Mouse (Mus musculus): ENCODE results near the gene Dmrt1.

Gene Dmrt1

GRCm38 (mm10) chr19:25569778-25570177 is 64.4 kb downstream of the Dmrt1 start:
- DNase-seq (ENCODE audit: low spot score in 2 of 2): no peak

- DNase-seq (ENCODE audit: low spot score in 2 of 2): no peak
Observed at GRCm38 (mm10) chr19:25574431-25574830, 69.0 kb downstream of the Dmrt1 start.

- no peak for DNase-seq (ENCODE audit: low spot score in 2 of 2)
Observed at GRCm38 (mm10) chr19:25574981-25575814, 69.8 kb downstream of the Dmrt1 start.

- DNase-seq (ENCODE audit: low spot score in 2 of 2): no peak
Observed at GRCm38 (mm10) chr19:25578358-25578757, 72.9 kb downstream of the Dmrt1 start.

DNA sequence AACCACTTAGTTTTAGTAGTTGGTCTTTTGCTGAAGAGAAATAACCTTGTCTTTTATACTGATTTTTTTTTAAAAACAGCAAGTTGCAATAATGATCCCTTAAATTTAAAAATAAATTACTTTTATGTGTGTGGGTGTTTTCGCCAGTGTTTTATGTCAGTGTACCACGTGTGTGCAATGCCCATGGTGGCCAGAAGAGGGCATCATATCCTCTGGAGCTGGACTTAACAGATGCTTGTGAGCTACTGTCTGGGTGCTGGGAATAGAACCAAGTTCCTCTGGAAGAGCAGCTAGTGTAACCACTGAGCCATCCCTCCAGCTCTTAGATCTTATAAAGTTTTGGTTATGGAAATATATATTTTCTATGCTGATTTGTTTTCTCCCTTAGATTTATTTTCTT is 74.0 kb downstream of the Dmrt1 start:
- no peak for DNase-seq (ENCODE audit: low spot score in 2 of 2)

DNA sequence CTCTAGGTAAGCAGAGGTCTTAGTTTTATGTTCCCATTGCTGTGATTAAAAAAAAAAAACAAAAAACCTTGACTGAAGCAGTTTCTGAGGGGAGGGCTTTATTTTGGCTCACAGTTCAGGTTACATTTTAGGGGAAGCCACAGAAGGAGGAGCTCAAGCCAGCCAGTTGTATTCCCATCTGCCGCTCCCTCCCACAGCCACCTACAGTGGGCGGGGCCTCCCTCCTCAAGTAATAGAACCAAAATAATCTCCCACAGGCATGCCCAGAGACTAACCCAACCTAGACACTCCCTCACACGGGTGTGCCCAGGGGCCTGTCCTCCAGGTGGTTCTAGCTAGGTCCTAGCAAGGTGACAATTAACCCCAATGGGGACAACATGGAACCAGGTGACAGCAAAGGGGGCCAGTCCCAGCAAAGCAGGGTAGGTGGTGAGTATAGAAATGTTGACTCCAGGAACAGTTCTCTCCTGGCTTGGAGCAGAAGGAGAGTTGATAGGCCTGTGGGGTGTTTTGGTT is 92.4 kb downstream of the Dmrt1 start:
- DNase-seq (ENCODE audit: low spot score in 2 of 2): no peak

DNA sequence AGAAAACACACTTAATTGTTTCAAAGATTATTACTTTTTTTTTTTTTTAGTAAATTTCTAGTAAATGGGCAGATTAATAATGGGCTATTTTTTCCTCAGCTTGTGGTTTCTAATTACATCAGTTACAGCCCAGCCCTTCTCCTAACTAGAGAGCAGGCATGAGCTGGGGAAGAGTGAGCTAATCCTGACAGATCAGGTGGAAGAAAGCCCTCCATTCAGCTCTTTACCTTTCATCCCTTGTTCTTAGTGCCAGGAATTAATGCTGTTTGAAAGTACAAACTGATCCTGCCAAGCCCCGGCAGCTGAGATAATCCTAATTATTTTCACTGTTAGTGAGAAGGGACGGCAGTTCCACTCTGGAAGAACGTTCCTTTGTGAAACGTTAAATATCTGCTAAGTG is 93.2 kb downstream of the Dmrt1 start:
- DNase-seq (ENCODE audit: low spot score in 2 of 2): no peak

GRCm38 (mm10) chr19:25601966-25602365 is 96.5 kb downstream of the Dmrt1 start:
- no peak for DNase-seq (ENCODE audit: low spot score in 2 of 2)

DNA sequence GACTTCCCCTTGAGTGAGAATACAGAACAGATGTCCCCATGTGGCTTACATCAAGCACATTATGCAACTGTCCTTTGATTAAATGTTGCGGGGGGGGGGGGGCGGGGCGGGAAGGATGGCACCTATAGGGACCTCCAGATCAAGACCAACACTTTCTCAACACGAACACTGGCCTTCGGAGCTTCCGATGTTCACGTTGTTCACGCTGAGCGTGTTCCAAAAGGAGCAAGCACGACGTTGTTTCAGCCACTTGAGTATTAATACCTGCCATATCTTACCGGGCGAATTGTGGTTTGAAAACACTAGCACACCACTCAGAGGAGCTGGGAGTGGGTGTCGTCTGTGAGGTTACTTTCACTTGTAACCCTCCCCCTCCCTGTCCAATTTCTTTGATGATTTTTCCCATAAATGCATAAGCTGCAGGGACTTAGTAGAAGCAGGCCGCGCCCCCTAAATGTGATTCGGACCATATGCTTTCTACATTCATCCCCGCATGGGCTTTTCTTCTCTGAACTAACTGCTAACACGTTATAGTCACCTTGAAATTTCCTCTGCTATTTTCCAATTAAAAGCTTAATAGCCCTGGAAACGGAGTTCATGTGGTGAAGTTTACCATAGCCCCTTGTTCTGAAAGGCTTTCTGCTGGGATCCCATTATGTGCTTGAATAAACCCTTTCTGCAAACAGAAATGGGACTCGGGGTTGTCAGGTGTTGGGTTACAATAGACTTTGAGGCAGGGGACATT is 102.2 kb downstream of the Dmrt1 start:
- DNase-seq (ENCODE audit: low spot score in 2 of 2): no peak

GRCm38 (mm10) chr19:25608206-25608580 is 102.8 kb downstream of the Dmrt1 start:
- no peak for DNase-seq (ENCODE audit: low spot score in 2 of 2)

DNA sequence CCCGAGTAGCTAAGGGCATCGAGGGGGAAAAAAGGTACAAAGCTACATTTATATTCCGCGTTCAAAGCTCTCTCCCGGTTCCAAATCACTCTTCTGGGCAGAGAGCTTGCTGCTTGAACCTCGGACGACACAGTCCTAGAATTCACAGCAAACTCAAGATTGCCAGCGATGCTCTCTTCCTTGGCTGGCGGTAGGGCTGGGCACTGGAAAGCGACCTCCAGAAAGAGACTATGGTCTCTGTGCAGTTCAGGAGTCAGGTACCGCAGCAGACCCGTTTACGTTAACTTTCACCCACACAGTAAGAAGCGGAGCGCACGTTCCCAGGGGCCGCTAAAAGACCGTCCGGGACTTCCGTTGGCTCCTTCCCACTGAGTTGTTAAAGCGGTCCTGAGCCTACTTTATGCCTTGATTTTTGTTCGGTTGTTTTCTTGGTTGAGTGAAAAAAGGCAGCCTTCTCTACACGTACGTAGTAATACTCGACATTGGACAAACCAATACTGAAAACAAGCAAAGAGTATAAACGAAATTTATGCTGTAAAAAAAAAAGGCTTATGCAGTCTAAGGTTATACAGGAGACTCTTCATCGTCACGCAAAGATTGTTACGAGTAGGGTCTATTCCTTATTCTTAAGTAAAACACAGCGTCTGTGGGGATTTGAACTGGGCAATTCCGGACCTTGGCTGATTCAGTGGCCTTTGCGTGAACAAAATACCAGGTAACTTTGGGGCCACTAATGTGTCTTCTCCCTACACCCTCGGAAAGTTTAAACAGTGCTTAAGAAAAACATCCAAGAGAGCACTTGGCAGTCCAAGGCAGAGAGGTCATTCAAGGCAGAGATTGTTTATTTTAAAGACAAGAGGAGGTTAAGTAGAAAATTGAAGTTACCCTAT is 103.8 kb downstream of the Dmrt1 start:
- DNase-seq (ENCODE audit: low spot score in 2 of 2): no peak

DNA sequence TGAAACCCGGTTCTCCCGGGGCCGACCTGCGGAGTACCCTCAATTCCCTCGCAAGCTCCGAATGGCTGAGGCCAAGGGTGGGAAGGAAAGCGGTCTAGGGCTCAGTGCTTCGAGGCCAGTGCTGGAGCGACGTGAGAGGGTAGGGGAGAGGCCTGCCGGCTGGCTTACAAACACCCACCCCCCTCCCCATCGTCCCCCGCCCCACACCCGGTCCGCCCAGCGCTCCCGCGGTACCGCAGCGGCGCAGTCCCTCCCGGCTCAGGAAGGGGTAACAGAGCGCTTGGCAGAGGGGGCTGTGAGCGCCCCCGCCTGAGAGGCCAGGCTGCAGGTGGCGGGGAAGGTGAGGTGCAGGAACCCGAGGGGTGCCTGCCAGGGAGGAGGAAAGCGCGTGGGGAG is 104.6 kb downstream of the Dmrt1 start, which contains the start of gene Dmrt3:
Gene Dmrt3, plus strand, starts transcription at position 287 of the 396 bp plus-strand sequence.
- DNase-seq (ENCODE audit: low spot score in 2 of 2): no peak

- no peak for DNase-seq (ENCODE audit: low spot score in 2 of 2)
Observed at GRCm38 (mm10) chr19:25610411-25611111, 105.1 kb downstream of the Dmrt1 start.

DNA sequence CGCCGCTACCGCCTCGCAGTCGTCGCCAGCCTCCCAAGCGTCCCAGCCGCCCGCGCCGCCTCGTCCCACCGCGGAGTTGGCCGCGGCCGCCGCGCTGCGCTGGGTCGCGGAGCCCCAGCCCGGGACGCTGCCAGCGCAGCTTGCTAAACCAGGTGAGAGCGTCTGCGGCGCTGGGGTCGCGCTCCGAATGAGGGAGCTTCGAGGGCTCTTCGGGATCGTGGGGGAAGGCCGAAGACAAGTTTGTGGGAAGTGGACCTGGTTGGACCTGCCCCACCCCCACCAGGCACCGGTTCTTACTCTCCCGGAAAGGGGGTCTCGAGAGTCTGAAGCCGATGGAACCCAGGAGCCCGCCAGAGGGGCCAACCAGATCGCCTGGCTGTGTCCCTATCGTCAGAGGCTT is 105.7 kb downstream of the Dmrt1 start:
- DNase-seq (ENCODE audit: low spot score in 2 of 2): no peak

GRCm38 (mm10) chr19:25611876-25612805 is 106.7 kb downstream of the Dmrt1 start:
- DNase-seq (ENCODE audit: low spot score in 2 of 2): no peak

GRCm38 (mm10) chr19:25612806-25613295 is 107.4 kb downstream of the Dmrt1 start:
- no peak for DNase-seq (ENCODE audit: low spot score in 2 of 2)

DNA sequence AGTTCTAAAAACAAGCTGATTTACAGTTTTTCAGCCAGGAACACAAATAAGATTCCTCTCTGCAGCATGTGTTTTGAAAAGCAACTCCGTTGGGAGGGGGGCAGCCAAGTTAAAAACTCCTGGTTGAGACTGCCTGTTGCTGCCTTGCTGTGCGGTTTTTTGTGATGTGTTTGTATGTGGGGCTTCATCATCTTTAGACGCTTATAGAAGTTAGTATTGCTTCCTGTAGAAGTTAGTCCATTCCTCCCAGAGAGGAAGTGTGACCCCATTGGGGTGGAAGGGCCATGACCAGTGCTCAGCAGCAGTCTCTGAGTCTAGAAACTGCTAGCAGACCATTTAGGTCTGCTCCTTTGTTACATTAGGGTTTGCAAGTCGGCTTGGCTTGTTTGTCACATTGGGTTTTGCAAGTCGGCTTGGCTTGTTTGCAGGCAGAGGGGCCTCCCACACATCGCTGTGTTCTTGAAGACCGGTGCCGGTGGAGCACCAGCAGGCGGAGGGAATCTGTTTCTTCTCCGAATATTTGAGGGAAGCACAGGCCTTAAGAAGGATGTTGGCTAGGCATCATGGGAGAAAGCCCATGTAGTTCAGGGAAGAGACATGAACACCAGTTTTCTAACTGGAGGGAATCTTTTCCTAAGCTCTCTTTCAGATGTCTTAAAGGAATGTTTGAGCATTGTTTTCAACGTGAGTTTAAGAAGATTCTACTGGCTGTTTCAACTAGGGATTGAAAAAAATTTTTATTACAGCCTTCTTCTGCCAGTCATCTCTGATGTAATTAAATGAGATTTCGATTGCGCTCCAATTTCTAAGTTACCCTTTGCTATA is 108.3 kb downstream of the Dmrt1 start:
- DNase-seq (ENCODE audit: low spot score in 2 of 2): no peak

- no peak for DNase-seq (ENCODE audit: low spot score in 2 of 2)
Observed at GRCm38 (mm10) chr19:25615889-25616288, 110.5 kb downstream of the Dmrt1 start.

All from heart, adult 9 months (tissue).